Mouse (Mus musculus): ENCODE measurements around the gene Tcf12. TPM values are rescaled to one million over a fixed set of nuclear protein-coding genes. Genes with fewer than 3 reads are reported as not detected.

The Tcf12 gene
- polyA plus RNA-seq, 1 experiment from 2014 or later = 43.6 TPM

DNA sequence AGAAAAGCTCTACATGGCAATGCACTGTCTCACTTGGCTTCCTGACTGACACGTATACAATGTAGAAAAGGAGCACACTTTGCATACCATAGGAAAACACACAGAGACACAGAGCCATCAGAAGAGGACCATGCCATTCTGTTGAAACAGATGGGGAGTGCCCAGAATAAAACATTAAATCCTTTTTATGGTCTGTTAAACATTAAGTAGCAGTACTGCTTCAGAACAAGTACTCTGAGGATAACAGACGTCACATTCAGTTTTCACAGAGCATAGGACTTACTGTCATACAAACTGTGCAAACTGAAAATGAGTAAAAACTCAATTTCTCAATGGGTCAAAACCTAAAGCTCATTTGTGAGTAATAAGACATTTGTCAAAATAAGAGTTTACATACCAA, 158.5 kb downstream of the Tcf12 start:
- no peak for ATAC-seq (ENCODE audit: insufficient read depth, low FRiP score)
- 72% methylated on average over 2 of the region's 2 CpGs for WGBS
- Histone ChIP-seq H3K27me3 (ENCODE audit: control insufficient read depth, insufficient read depth, low read length) (no peaks in the 10 kb centered on the region), H3K36me3 (ENCODE audit: control insufficient read depth, insufficient read depth, low read length) (no peaks in the 10 kb centered on the region), H3K4me2 (ENCODE audit: low read depth, low read length) (no peak overlapping the region), H3K4me3 (replicated peaks; ENCODE audit: low read length) (no peak overlapping the region), H3K9ac (ENCODE audit: low read length) (no peak overlapping the region), H3K27ac (ENCODE audit: low read length) (no peak overlapping the region), H3K9me3 (replicated peaks; ENCODE audit: control insufficient read depth, low read length) (no peaks in the 10 kb centered on the region), H3K4me1 (ENCODE audit: control insufficient read depth, insufficient read depth, low read length) (peaks cover 13% of the 10 kb centered on the region)

DNA sequence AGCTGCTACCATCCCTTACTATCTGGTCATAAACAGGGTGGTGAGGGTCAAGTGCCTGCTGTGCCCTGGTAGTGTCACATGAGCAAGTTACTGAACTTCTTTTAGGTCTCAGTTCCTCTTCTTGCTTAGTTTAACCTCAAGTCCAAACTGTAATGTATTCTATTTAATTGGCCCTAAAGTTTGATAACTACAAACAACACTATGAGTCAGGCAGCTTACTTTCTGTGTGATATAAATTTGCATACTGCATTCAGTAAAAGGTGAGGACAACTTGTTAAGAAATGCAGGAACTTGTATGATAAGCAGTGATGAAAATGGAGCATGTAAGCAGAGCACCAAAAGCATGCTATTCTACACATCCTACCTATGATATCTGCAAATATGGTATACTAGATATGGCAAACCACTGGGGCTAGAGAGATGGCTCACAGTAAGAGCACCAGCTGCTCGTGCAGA, 159.0 kb downstream of the Tcf12 start:
- H3K9ac ChIP-seq (ENCODE audit: low read length) = no peak overlapping the region
- H3K27me3 ChIP-seq (ENCODE audit: control insufficient read depth, insufficient read depth, low read length) = no peaks in the 10 kb centered on the region
- peaks cover 13% of the 10 kb centered on the region for H3K4me1 ChIP-seq (ENCODE audit: control insufficient read depth, insufficient read depth, low read length)
- 85% methylated on average over 1 of the region's 1 CpGs for WGBS
- H3K9me3 ChIP-seq (replicated peaks; ENCODE audit: control insufficient read depth, low read length) = no peaks in the 10 kb centered on the region
- ATAC-seq (ENCODE audit: insufficient read depth, low FRiP score) = no peak
- no peak overlapping the region for H3K4me2 ChIP-seq (ENCODE audit: low read depth, low read length)
- H3K27ac ChIP-seq (ENCODE audit: low read length) = no peak overlapping the region
- no peaks in the 10 kb centered on the region for H3K36me3 ChIP-seq (ENCODE audit: control insufficient read depth, insufficient read depth, low read length)
- no peak overlapping the region for H3K4me3 ChIP-seq (replicated peaks; ENCODE audit: low read length)

- H3K9me3 ChIP-seq (replicated peaks; ENCODE audit: control insufficient read depth, low read length) = no peaks in the 10 kb centered on the region
- no peaks in the 10 kb centered on the region for H3K36me3 ChIP-seq (ENCODE audit: control insufficient read depth, insufficient read depth, low read length)
- 47% methylated on average over 2 of the region's 2 CpGs for WGBS
- no peak for ATAC-seq (ENCODE audit: insufficient read depth, low FRiP score)
- H3K9ac ChIP-seq (ENCODE audit: low read length) = no peak overlapping the region
- peaks cover 13% of the 10 kb centered on the region for H3K4me1 ChIP-seq (ENCODE audit: control insufficient read depth, insufficient read depth, low read length)
- no peaks in the 10 kb centered on the region for H3K27me3 ChIP-seq (ENCODE audit: control insufficient read depth, insufficient read depth, low read length)
- no peak overlapping the region for H3K4me3 ChIP-seq (replicated peaks; ENCODE audit: low read length)
- H3K4me2 ChIP-seq (ENCODE audit: low read depth, low read length) = no peak overlapping the region
- H3K27ac ChIP-seq (ENCODE audit: low read length) = no peak overlapping the region
Measured at GRCm38 (mm10) chr9:71951926-71952325, 159.7 kb downstream of the Tcf12 start.

DNA sequence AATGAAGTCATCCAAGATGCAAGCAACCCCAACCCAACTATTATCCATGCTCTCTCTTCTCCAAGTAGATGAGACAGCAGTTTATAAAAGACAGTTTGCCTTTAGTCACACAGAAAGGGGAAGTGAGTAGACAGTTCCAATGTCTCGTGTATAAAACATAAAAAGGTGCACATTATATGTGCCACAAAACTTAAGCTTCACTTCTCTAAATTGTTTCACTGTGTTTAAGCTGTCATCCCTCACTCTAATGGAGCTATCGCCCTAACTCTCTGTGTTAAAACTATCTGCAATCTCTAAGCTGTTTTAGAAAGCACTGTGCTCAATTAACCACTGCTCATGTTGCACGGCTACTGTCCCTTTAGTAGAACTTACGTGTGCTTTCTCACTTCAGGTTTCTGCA, 160.3 kb downstream of the Tcf12 start:
- Histone ChIP-seq H3K9me3 (replicated peaks; ENCODE audit: control insufficient read depth, low read length) (no peaks in the 10 kb centered on the region), H3K9ac (ENCODE audit: low read length) (no peak overlapping the region), H3K36me3 (ENCODE audit: control insufficient read depth, insufficient read depth, low read length) (no peaks in the 10 kb centered on the region), H3K4me2 (ENCODE audit: low read depth, low read length) (no peak overlapping the region), H3K4me3 (replicated peaks; ENCODE audit: low read length) (no peak overlapping the region), H3K27ac (ENCODE audit: low read length) (no peak overlapping the region), H3K27me3 (ENCODE audit: control insufficient read depth, insufficient read depth, low read length) (no peaks in the 10 kb centered on the region), H3K4me1 (ENCODE audit: control insufficient read depth, insufficient read depth, low read length) (peaks cover 13% of the 10 kb centered on the region)
- WGBS = 61% methylated on average over 4 of the region's 4 CpGs
- no peak for ATAC-seq (ENCODE audit: insufficient read depth, low FRiP score)

DNA sequence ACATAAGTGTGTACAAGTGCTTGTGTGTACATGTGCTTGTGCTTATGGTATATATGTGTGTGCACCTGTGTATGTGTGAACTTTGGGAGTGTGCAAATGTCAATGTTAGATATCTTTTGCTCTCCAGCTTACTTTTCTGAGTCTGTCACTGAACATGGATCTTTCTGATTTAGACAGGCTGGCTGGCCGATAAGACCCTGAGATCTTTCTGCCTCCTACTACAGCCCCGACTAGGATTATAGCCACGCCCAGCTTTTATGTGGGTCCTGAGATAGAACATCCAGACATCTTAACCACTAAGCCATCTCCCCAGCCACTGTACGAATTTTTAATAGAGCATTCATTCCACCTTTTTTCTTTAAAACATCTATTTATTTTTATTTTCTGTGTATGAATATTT, 166.9 kb downstream of the Tcf12 start:
- H3K4me3 ChIP-seq (replicated peaks; ENCODE audit: low read length) = no peak overlapping the region
- H3K36me3 ChIP-seq (ENCODE audit: control insufficient read depth, insufficient read depth, low read length) = no peaks in the 10 kb centered on the region
- WGBS = 89% methylated on average over 4 of the region's 4 CpGs
- no peak overlapping the region for H3K9ac ChIP-seq (ENCODE audit: low read length)
- H3K9me3 ChIP-seq (replicated peaks; ENCODE audit: control insufficient read depth, low read length) = no peaks in the 10 kb centered on the region
- no peak for ATAC-seq (ENCODE audit: insufficient read depth, low FRiP score)
- H3K27ac ChIP-seq (ENCODE audit: low read length) = no peak overlapping the region
- H3K4me2 ChIP-seq (ENCODE audit: low read depth, low read length) = no peak overlapping the region
- H3K4me1 ChIP-seq (ENCODE audit: control insufficient read depth, insufficient read depth, low read length) = 0 out of 2 replicates have a peak, but pooled peaks cover 3% of the 10 kb centered on the region
- no peaks in the 10 kb centered on the region for H3K27me3 ChIP-seq (ENCODE audit: control insufficient read depth, insufficient read depth, low read length)

DNA sequence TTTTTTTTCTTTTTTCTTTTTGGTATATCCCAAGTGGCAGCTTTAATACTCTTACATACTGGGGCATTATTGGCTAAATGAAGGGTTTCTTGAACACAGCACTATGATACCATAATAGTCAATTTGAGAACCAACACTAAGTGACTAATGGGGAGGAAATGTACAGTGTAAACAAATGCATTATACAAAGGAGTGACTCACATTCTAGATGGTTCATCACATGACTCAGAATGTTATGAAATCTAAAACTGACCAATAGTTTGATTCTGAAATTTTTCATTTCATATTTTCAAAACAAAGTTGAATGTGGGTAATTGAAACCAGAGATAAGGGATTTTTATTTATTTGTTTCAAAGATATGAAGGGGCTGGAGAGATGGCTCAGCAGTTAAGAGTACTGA, 169.2 kb downstream of the Tcf12 start:
- Histone ChIP-seq H3K36me3 (ENCODE audit: control insufficient read depth, insufficient read depth, low read length) (no peaks in the 10 kb centered on the region), H3K9me3 (replicated peaks; ENCODE audit: control insufficient read depth, low read length) (no peaks in the 10 kb centered on the region), H3K27ac (ENCODE audit: low read length) (no peak overlapping the region), H3K4me3 (replicated peaks; ENCODE audit: low read length) (no peak overlapping the region), H3K4me1 (ENCODE audit: control insufficient read depth, insufficient read depth, low read length) (no peaks in the 10 kb centered on the region), H3K9ac (ENCODE audit: low read length) (no peak overlapping the region), H3K27me3 (ENCODE audit: control insufficient read depth, insufficient read depth, low read length) (no peaks in the 10 kb centered on the region), H3K4me2 (ENCODE audit: low read depth, low read length) (no peak overlapping the region)
- no peak for ATAC-seq (ENCODE audit: insufficient read depth, low FRiP score)

DNA sequence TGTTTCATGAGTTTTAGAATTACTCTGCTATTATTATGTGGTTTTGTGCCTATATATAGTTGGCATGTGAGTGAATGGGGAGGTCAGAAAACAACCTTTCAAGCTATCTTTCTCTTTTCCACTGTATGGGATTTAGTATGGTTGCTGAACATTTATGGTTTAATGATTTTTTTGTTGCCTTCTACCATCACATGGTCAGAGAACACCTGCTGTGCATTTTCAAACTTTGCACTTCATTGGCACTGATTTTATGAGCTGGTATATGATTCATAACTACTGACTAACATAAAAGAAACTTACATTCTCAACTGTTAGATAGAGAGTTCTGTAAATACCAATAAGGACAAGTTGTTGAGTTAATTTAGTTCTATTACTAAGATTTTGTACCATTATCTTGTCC, 171.7 kb downstream of the Tcf12 start:
- Histone ChIP-seq H3K4me2 (ENCODE audit: low read depth, low read length) (no peak overlapping the region), H3K4me1 (ENCODE audit: control insufficient read depth, insufficient read depth, low read length) (no peaks in the 10 kb centered on the region), H3K36me3 (ENCODE audit: control insufficient read depth, insufficient read depth, low read length) (no peaks in the 10 kb centered on the region), H3K9ac (ENCODE audit: low read length) (no peak overlapping the region), H3K4me3 (replicated peaks; ENCODE audit: low read length) (no peak overlapping the region), H3K9me3 (replicated peaks; ENCODE audit: control insufficient read depth, low read length) (no peaks in the 10 kb centered on the region), H3K27ac (ENCODE audit: low read length) (no peak overlapping the region), H3K27me3 (ENCODE audit: control insufficient read depth, insufficient read depth, low read length) (no peaks in the 10 kb centered on the region)
- ATAC-seq (ENCODE audit: insufficient read depth, low FRiP score) = no peak

GRCm38 (mm10) chr9:71936199-71936598, 175.5 kb downstream of the Tcf12 start:
- no peaks in the 10 kb centered on the region for H3K36me3 ChIP-seq (ENCODE audit: control insufficient read depth, insufficient read depth, low read length)
- no peak overlapping the region for H3K4me2 ChIP-seq (ENCODE audit: low read depth, low read length)
- no peak overlapping the region for H3K4me3 ChIP-seq (replicated peaks; ENCODE audit: low read length)
- no peaks in the 10 kb centered on the region for H3K27me3 ChIP-seq (ENCODE audit: control insufficient read depth, insufficient read depth, low read length)
- ATAC-seq (ENCODE audit: insufficient read depth, low FRiP score) = no peak
- no peaks in the 10 kb centered on the region for H3K9me3 ChIP-seq (replicated peaks; ENCODE audit: control insufficient read depth, low read length)
- H3K27ac ChIP-seq (ENCODE audit: low read length) = no peak overlapping the region
- H3K4me1 ChIP-seq (ENCODE audit: control insufficient read depth, insufficient read depth, low read length) = no peaks in the 10 kb centered on the region
- H3K9ac ChIP-seq (ENCODE audit: low read length) = no peak overlapping the region
- 53% methylated on average over 1 of the region's 1 CpGs for WGBS

GRCm38 (mm10) chr9:71934833-71935232, 176.8 kb downstream of the Tcf12 start:
- Histone ChIP-seq H3K4me1 (ENCODE audit: control insufficient read depth, insufficient read depth, low read length) (no peaks in the 10 kb centered on the region), H3K27ac (ENCODE audit: low read length) (no peak overlapping the region), H3K4me2 (ENCODE audit: low read depth, low read length) (no peak overlapping the region), H3K9ac (ENCODE audit: low read length) (no peak overlapping the region), H3K36me3 (ENCODE audit: control insufficient read depth, insufficient read depth, low read length) (no peaks in the 10 kb centered on the region), H3K4me3 (replicated peaks; ENCODE audit: low read length) (no peak overlapping the region), H3K9me3 (replicated peaks; ENCODE audit: control insufficient read depth, low read length) (no peaks in the 10 kb centered on the region), H3K27me3 (ENCODE audit: control insufficient read depth, insufficient read depth, low read length) (no peaks in the 10 kb centered on the region)
- WGBS = 81% methylated on average over 3 of the region's 3 CpGs
- ATAC-seq (ENCODE audit: insufficient read depth, low FRiP score) = no peak

GRCm38 (mm10) chr9:71931965-71932364, 179.7 kb downstream of the Tcf12 start:
- H3K4me3 ChIP-seq (replicated peaks; ENCODE audit: low read length) = no peak overlapping the region
- no peak overlapping the region for H3K27ac ChIP-seq (ENCODE audit: low read length)
- no peak overlapping the region for H3K9ac ChIP-seq (ENCODE audit: low read length)
- no peak overlapping the region for H3K4me2 ChIP-seq (ENCODE audit: low read depth, low read length)
- H3K36me3 ChIP-seq (ENCODE audit: control insufficient read depth, insufficient read depth, low read length) = no peaks in the 10 kb centered on the region
- no peaks in the 10 kb centered on the region for H3K4me1 ChIP-seq (ENCODE audit: control insufficient read depth, insufficient read depth, low read length)
- H3K27me3 ChIP-seq (ENCODE audit: control insufficient read depth, insufficient read depth, low read length) = no peaks in the 10 kb centered on the region
- no peak for ATAC-seq (ENCODE audit: insufficient read depth, low FRiP score)
- no peaks in the 10 kb centered on the region for H3K9me3 ChIP-seq (replicated peaks; ENCODE audit: control insufficient read depth, low read length)

Data from stomach, embryonic 16.5 days (tissue).